Mouse (Mus musculus): Measurements from ENCODE around the gene Spint3.
"Not testable (repeated sequence)": the region's sequence is repeated elsewhere in the genome, so short reads cannot be mapped to it uniquely, and the experiment has no call there.

The Spint3 gene

DNA sequence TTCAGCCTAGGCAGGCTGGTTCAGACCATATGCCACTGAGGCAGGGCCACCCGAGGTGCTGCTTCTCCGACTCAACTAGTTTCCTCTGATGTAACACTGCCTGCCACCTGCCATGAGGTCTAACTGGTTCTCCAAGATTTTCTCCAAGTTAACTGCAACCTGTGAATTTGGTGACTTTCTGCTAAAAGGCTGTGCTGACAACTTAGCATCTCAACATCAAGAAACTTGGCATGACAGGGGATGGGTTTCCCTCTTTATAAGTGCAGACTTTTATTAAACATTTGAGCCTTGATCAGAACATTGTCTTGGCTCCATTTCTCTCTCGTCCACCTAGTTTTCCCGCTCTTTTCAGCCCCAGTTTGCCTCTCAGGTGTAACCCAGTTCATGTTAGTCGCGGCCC lies at the start of gene Spint3:
Gene Spint3, minus strand, starts transcription at position 101 of the 400 bp plus-strand sequence.
- DNase-seq (ENCODE audit: low read depth, low spot score): not testable (repeated sequence)

DNA sequence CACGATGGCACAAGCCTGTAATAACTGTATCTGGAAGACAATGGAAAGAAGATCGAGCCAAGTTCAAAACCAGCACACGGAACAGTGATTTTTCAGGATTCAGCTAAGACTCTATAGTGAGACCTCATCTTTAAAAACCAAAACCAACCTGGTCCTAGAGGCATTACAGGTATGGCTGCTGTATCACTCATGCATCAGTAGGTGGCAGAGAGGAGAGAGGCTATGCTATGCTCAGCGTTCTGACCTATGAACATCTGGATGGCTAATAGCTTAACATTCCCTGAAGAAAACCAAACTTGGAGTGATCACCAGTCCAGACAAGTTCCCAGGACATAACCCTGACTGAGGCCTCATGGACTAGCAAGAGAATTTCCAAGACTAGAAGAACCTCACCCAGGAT lies 48.5 kb upstream of the Spint3 start:
- no peak for DNase-seq (ENCODE audit: low read depth, low spot score)

DNA sequence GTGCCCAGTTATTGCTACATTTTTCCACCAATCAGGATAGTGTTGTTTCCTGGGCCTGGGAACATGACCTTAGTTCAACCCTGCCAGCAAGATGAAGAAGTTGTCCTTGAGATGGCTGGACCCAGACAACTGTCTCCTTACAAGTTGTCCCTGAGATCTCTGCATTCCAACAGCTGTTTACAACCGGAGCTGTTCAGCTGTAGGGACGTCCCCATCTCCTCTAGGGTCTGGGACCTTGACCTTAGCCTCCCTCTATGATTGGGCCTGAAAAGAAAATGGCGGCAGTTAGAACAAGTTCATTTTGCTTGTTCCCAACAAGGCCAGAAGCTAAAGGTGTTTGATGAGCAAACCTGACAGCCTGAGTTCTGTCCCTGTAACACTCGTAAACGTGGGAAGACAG lies 45.8 kb upstream of the Spint3 start:
- DNase-seq (ENCODE audit: low read depth, low spot score): no peak

DNA sequence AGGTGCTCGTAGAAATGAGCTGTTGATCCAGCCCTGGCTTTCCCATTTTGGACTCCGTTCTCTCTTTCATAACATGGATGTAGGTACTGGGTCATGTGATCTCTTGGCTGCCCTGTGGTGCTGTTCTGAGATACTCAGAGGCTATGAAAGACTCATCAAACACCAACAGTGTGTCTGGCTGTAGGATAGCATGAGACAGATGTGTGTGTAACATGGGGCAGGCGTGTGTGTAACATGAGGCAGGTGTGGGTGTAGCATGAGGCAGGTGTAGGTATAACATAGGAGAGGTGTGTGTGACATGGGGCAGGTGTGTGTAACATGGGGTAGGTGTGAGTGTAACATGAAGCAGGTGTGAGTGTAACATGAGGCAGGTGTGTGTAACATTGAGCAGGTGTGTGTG lies 42.1 kb upstream of the Spint3 start:
- DNase-seq (ENCODE audit: low read depth, low spot score): no peak

DNA sequence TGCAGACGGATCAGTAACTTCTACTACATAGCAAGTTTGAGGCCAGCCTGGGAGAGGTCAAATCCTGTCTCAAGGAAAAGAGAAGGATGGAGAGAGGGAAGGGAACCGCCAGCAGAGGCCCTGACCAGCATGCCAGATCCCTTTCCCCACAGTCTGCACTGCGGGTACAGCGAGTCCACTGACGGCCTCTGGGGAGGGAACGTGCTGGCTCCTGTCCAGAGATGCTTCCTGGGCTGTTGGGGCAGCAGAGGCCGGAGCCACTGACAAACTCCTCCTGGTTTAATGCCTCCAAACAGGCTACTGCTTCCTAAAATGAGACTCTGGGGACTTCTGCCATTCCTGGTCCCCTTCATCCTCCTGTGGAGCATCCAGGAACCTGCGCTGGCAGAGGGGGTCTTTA lies 40.2 kb upstream of the Spint3 start, which contains the start of the genes Wfdc6b and Wfdc8:
Gene Wfdc6b, plus strand, starts transcription at position 52 of the 400 bp plus-strand sequence.
Gene Wfdc8, minus strand, starts transcription at position 156 of the 400 bp plus-strand sequence.
- not testable (repeated sequence) for DNase-seq (ENCODE audit: low read depth, low spot score)

DNA sequence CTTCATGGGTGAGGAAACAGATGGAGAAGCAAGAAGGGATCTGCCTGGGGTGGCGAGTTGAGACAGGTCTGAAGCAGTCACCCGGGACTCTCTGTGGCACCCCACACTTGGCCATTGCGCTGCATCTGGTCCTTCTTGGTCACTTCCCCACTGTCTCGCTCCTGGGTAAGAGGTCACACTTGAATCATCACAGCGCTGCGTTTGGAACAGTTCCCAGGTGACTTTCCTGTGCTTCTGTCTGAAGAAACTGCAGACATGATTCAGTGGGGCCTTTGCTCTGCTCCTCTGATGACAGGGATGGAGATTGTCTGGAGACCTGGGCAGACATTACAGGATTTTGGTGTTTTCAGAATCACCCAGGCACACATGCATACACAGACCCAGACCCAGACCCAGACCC lies 35.5 kb upstream of the Spint3 start:
- no peak for DNase-seq (ENCODE audit: low read depth, low spot score)

DNA sequence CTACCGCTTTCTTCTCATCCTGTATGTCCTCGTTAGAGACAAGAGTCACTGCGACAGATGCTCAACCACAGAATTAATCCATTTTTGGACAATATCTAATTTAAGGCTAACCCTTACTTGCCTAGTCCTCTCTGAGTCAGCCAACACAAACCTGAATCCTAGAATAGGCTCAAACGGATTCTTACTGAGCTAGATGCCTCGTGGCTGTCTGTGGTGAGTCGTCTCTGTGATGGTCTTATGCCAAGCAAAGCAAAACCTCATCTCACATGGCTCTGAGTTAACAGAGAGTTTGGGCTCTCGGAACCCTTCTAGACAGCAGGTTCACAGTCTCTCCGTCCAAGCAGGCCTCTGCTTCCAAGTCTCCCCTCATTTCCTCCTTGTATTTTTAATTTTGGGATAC lies 31.2 kb upstream of the Spint3 start:
- no peak for DNase-seq (ENCODE audit: low read depth, low spot score)

DNA sequence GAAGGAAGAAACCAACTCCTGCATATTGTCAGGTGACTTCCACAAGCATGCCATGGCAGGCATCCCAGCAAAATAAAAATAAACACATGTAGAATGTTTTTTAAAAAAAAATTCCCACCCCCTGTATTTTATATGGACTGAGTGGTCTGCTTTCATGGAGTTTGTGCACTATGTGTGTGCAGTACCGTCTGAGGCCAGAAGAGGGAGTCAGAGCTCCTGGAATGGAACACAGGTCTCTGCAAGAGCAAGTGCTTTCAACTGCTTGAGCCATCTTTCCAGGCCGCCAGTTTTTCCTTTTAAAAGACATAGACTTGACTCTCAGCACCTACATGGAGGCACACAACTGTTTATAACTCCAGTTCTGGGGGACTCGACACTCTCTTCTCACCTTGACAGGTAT lies 30.2 kb upstream of the Spint3 start:
- no peak for DNase-seq (ENCODE audit: low read depth, low spot score)

DNA sequence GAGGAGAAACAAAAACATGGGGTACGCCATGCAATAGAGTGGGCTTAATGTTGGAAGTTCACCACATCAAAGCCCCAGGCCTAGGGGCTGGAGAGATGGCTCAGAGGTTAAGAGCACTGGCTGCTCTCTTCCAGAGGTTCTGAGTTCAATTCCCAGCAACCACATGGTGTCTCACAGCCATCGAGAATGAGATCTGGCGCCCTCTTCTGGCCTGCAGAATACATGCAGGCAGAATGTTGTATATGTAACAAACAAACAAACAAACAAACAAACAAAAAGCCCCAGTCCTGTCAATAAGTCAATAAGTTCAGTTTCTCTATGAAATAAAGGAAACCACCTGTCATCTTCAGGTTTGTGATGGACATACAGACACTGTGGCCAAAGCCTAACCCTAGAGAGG lies 26.9 kb upstream of the Spint3 start:
- no peak for DNase-seq (ENCODE audit: low read depth, low spot score)

DNA sequence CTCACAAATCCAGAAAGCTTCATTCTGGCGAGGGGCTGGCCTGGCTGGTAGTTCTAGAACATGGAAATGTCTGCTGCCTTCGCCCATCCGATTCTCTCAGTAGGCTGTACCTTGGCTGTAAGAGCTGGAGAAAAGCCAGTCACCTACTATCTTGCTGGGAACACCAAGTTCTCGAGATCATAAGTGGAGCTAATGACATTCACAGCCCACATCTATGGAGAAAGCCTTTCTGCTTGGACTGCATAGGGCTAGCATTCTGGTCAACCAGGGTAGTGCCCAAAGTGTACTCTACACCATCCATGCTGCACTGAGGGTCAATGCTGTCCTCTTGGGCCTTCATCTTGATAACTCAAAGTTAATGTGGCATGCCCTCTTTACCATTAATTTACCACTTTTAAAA lies 20.2 kb upstream of the Spint3 start, which contains the start of gene Eppin:
Gene Eppin, minus strand, starts transcription at position 101 of the 400 bp plus-strand sequence.
- no peak for DNase-seq (ENCODE audit: low read depth, low spot score)

DNA sequence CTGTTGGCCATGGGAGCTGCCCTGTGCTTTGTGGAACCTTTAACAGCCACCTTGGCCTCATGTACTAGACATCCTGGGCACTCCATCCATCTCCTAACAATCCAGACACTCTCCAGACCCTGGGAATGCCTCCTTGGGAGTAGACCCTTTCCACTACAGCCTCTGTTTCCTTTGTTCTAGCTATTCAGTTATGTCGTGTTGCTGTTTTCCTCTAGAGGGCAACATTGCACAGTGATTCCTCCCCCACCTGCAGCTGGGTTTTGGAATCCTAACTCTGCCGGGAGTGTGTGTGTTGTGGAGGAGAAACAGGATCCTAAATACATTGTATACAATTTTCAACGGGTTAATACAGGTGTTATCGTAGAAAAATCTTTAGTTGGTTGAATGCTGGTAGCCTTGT lies 18.8 kb upstream of the Spint3 start:
- peak; percentile 15 for DNase-seq (ENCODE audit: low read depth, low spot score)

DNA sequence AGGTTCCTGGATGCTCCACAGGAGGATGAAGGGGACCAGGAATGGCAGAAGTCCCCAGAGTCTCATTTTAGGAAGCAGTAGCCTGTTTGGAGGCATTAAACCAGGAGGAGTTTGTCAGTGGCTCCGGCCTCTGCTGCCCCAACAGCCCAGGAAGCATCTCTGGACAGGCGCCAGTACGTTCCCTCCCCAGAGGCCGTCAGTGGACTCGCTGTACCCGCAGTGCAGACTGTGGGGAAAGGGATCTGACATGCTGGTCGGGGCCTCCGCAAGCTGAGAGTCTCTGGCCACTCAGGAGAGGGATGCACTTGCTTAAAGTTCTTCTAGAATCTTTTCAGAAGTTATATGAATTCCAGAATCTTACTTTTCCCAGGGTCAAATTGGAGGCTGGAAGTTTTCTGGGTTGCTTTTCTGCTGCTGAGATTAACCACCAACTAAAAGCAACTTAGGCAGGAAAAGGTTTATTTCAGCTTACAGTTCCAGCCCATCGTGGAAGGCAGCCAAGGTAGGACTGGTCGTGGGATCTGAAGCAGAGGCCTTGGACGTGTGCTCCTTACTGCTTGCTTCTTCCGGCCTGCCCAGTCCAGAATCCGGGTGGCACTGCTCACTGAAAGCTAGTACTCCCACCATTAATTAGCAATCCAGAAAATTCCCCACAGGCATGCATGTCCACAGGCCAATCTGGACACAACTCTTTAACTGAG lies 11.9 kb upstream of the Spint3 start, which contains the start of gene Wfdc6a:
Gene Wfdc6a, minus strand, starts transcription at position 423 of the 701 bp plus-strand sequence.
- DNase-seq (ENCODE audit: low read depth, low spot score): not testable (repeated sequence)

DNA sequence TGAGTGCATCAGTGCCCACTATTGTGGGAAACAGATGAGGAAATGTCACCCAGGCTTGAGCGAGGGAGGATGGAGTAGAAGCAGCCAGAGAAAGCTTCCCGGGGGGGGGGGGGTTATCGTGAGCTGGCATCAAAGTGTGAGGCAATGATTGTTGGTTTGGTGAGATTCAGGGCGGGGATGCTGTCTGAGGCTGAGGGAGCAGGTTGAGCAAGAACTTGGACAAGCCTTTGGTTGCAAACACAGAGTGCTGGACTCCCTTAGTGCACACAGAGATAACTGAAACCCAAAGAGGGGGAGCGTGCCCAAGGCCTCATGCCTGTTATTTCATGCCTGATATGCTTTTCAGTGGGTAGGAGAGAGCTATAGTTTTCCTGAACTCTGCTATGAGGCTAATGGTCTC lies 5.8 kb downstream of the Spint3 start:
- DNase-seq (ENCODE audit: low read depth, low spot score): no peak

DNA sequence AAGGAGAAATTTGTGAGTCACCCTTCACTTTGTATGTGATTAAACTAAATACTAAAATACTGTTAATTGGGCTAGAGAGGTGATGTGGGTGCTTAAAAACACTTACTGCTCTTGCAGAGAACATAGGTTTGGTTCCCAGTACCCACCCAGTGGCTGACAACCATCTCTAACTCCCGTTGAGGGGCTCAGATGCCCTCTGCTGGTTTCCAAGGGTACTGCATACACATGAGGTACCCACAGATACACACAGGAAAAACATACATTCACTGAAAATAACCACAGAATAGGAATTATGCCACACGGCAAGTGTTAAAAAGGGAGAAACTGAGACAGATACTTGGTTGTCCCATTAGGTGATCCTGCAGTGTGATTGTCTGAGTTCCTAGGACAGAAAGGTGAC lies 6.3 kb downstream of the Spint3 start:
- DNase-seq (ENCODE audit: low read depth, low spot score): no peak

DNA sequence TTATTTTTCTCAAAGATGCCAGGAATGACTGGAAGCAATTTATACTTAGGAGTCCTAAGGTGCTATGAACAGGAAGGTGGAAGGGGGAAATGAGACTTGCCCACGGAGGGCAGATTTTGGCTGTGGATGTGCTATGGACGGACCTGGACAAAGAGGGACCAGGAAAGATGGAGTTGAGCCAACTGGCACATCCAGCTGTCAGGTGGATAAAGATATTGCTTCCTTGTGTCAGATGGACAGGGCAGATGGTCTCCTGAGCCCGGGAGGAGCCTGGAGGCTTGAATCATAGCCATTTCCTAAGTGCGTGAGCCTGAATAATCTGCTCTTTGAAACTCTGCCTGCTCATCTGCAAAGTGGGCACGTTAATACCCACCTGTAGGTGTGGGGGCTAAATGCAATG lies 8.9 kb downstream of the Spint3 start:
- no peak for DNase-seq (ENCODE audit: low read depth, low spot score)

DNA sequence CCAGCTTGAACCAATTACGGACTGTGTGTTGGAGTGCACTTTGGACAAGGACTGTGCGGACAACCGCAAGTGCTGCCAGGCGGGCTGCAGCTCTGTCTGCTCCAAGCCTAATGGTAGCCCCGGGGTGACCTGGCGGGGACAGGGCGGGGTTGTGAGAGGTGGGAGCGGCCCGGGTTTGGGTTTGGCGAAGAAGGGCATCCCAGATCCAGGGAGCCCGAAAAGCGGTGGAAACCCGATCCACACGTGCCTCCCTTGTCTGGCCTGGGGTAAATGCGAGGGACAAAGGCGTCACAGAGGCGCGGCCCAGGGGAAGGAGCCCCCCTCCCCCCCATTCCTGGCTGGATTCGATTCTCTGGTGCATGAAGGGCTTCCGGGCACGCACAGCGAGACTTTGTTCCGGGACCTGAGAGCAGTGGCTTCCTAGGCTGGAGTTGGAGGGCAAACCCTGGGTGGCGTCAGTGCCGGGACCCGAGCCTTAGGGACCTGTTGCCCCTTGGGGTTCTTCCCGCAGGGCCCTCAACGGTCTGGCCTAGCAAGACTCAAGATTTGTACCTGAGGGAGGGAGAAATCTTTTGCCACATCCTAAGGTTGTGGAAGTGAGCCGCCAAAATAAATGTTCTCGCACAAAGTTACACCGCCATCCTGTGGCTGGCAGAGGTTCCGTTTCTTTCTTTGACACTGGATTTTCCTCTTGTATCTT lies 9.8 kb downstream of the Spint3 start:
- no peak for DNase-seq (ENCODE audit: low read depth, low spot score)

DNA sequence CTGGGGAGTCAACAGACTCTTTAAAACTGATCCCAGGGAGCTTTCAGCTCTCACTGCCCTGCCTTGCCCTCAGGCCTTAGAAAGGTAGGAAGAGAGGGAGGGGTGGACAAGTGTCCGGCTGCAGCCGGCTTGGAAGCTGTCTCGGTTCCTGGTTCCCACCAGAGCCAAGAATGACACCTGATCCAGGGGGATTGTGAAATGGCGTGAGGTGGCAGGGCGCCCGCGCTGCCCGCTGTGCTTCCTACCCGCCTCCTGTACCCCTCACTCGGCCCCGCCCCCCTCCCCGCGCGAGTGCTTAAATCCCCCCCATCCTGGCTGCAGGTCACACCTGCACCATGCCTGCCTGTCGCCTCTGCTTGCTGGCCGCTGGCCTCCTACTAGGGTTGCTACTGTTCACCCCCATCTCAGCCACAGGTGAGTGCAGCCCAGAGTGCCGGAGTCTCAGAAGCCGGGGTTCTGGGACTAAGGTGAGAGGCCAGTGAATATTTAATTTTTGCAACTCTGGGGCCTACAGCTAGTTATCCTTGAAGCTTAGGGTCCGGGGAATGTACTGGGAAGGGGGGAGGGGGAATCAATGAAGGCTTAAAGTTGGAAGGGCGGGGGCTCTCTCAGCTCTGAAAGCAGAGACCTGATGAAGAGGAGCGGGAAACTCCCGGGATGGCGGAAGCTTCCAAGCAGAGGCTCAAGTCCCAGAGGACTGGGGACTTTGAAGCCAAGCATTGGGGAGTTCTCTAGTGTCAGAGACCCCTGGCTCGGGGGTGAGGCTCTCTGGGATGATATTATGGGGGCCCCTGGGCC lies 10.7 kb downstream of the Spint3 start, which contains the start of gene Wfdc2:
Gene Wfdc2, plus strand, starts transcription at position 23 of the 798 bp plus-strand sequence.
- no peak for DNase-seq (ENCODE audit: low read depth, low spot score)

DNA sequence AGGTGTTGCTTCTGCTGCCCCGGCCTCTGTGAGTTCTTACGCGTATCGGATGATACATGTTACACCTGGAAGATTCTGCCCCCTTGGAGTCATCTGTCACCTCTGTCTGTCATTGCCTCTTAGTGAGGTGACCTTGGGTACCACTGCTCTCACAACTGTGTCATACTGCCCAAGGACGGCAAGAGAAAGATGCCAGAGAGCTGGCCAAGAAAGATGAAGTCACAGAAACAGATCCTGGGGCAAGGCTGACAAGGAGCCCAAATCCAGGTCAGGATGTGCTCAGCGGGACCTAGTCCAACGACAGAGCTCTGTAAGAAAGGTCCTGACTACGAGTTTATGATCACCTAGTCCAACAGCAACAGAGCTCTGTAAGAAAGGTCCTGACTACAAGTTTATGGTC lies 13.2 kb downstream of the Spint3 start:
- no peak for DNase-seq (ENCODE audit: low read depth, low spot score)

DNA sequence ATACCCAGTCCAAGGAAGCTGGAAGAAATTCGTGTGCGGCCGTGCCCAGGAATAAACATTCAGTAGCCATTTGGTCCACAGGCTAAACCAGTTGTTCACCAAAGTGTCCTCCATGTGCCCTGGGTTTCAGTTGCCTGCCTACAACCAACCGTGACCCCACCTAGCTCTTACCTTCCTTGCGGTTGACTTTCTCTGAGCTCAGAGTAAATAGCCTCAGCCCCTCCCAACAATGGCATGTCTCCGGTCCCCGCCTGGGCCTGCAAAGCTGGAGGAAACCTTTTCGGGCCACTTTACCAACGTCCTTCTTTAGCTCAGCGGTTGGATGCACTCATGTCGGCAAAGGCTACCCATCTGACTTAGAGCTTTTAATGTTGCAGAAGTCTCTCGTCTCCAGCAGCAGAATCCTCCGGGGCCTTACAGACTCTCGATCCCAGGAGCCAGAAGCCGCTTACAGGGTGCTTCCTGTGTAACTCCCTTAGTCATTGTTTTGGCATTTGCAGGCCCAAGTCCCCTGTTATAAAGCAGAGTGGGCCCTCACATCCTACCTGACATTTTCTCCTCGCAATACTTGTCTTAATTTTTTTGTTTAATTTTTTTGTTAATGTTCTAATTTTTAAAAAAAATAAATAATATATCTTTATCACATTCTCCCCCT lies 14.1 kb downstream of the Spint3 start:
- DNase-seq (ENCODE audit: low read depth, low spot score): no peak

DNA sequence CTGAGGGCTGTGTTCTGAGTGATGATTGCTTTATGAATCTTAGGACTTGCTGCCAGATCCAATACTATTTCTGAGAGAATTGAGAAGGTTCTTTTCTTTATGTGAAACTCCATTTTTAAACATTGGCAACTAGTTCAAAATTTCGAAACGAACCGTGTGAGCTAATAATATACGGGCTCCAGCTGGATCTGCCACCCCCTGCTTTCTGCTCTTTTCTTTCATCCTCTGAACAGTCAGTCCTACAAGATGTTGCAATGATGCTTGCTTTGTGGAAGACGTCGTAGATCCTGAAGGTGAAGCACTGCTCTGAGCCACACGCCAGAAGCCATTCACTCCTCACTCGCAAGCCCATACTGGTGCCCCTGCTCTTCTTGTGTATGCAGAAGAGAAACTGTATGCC lies 14.8 kb downstream of the Spint3 start:
- no peak for DNase-seq (ENCODE audit: low read depth, low spot score)

DNA sequence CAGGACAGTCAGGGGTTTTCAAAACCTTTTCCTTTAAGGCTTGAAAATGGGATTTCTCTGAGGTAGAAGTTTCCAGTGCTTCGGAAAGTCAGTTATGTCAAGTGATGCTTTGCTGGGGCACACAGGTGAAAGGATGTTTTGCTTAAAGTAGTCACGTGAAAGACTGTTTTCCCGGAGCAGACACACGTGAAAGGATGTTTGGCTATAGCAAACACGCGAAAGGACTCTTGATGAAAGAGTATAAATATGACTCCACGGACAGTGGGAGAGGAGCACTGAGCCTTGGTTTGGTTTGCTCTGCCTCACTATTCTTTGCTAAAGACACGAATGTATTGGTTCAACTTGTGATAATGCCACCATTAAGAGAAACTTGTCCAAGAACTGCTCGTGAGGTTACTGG lies 21.8 kb downstream of the Spint3 start:
- no peak for DNase-seq (ENCODE audit: low read depth, low spot score)

DNA sequence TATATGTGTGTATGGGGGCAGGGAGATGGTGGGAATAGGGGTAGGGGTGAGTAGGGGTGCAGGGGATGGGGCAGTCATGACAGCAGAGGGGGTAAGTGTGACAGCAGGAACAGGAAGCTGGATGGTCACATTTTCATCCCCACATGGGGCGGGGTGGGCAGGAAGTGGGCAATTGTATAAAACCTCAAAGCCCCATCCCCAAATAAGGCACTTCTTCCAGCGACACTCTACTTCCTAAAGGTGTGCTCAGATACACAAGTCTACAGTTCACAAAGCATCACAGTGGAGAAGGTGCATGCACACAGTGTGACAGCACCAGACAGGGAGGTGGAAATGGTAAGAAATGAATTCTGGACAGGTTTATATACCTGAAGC lies 22.4 kb downstream of the Spint3 start:
- DNase-seq (ENCODE audit: low read depth, low spot score): no peak

Measured in retina, adult 2 months (tissue).